Mouse (Mus musculus): ENCODE measurements around the gene Prr5. TPM values are rescaled to one million over a fixed set of nuclear protein-coding genes. Genes with fewer than 3 reads are reported as not detected.

The Prr5 gene
- 7.7 and 10.4 TPM in 2 replicates for total RNA-seq (2017)

- no peak for ATAC-seq (replicated peaks in 1 of 2; ENCODE audit: insufficient read depth in 1 of 2, low FRiP score in 2 of 2, low TSS enrichment in 1 of 2, low read depth in 1 of 2, poor library complexity in 2 of 2, severe bottlenecking in 2 of 2)
Measured at GRCm38 (mm10) chr15:84668938-84669747, at the start of gene Prr5. Gene Prr5, plus strand, starts transcription at chr15:84669620.

GRCm38 (mm10) chr15:84620028-84620427 is 49.4 kb upstream of the Prr5 start:
- no peak for ATAC-seq (replicated peaks in 1 of 2; ENCODE audit: insufficient read depth in 1 of 2, low FRiP score in 2 of 2, low TSS enrichment in 1 of 2, low read depth in 1 of 2, poor library complexity in 2 of 2, severe bottlenecking in 2 of 2)

GRCm38 (mm10) chr15:84621722-84622428 is 47.5 kb upstream of the Prr5 start:
- no peak for ATAC-seq (replicated peaks in 1 of 2; ENCODE audit: insufficient read depth in 1 of 2, low FRiP score in 2 of 2, low TSS enrichment in 1 of 2, low read depth in 1 of 2, poor library complexity in 2 of 2, severe bottlenecking in 2 of 2)

GRCm38 (mm10) chr15:84624870-84625269 is 44.5 kb upstream of the Prr5 start:
- no peak for ATAC-seq (replicated peaks in 1 of 2; ENCODE audit: insufficient read depth in 1 of 2, low FRiP score in 2 of 2, low TSS enrichment in 1 of 2, low read depth in 1 of 2, poor library complexity in 2 of 2, severe bottlenecking in 2 of 2)

GRCm38 (mm10) chr15:84625712-84626414 is 43.6 kb upstream of the Prr5 start:
- ATAC-seq (replicated peaks in 1 of 2; ENCODE audit: insufficient read depth in 1 of 2, low FRiP score in 2 of 2, low TSS enrichment in 1 of 2, low read depth in 1 of 2, poor library complexity in 2 of 2, severe bottlenecking in 2 of 2) = peak; percentile 69 to 78

- no peak for ATAC-seq (replicated peaks in 1 of 2; ENCODE audit: insufficient read depth in 1 of 2, low FRiP score in 2 of 2, low TSS enrichment in 1 of 2, low read depth in 1 of 2, poor library complexity in 2 of 2, severe bottlenecking in 2 of 2)
Measured at GRCm38 (mm10) chr15:84627308-84627707, 42.1 kb upstream of the Prr5 start.

GRCm38 (mm10) chr15:84629680-84630079 is 39.7 kb upstream of the Prr5 start:
- ATAC-seq (replicated peaks in 1 of 2; ENCODE audit: insufficient read depth in 1 of 2, low FRiP score in 2 of 2, low TSS enrichment in 1 of 2, low read depth in 1 of 2, poor library complexity in 2 of 2, severe bottlenecking in 2 of 2) = no peak

GRCm38 (mm10) chr15:84631560-84631959 is 37.9 kb upstream of the Prr5 start:
- peak; percentile 68 to 80 for ATAC-seq (replicated peaks in 1 of 2; ENCODE audit: insufficient read depth in 1 of 2, low FRiP score in 2 of 2, low TSS enrichment in 1 of 2, low read depth in 1 of 2, poor library complexity in 2 of 2, severe bottlenecking in 2 of 2)

GRCm38 (mm10) chr15:84634361-84634760 is 35.1 kb upstream of the Prr5 start:
- ATAC-seq (replicated peaks in 1 of 2; ENCODE audit: insufficient read depth in 1 of 2, low FRiP score in 2 of 2, low TSS enrichment in 1 of 2, low read depth in 1 of 2, poor library complexity in 2 of 2, severe bottlenecking in 2 of 2) = no peak

GRCm38 (mm10) chr15:84638405-84638804 is 31.0 kb upstream of the Prr5 start:
- peak; percentile 66 to 67; a peak in 3 of 4 replicates for ATAC-seq (replicated peaks in 1 of 2; ENCODE audit: insufficient read depth in 1 of 2, low FRiP score in 2 of 2, low TSS enrichment in 1 of 2, low read depth in 1 of 2, poor library complexity in 2 of 2, severe bottlenecking in 2 of 2)

GRCm38 (mm10) chr15:84639072-84639450 is 30.4 kb upstream of the Prr5 start:
- no peak; a peak in 1 of 4 replicates for ATAC-seq (replicated peaks in 1 of 2; ENCODE audit: insufficient read depth in 1 of 2, low FRiP score in 2 of 2, low TSS enrichment in 1 of 2, low read depth in 1 of 2, poor library complexity in 2 of 2, severe bottlenecking in 2 of 2)

- ATAC-seq (replicated peaks in 1 of 2; ENCODE audit: insufficient read depth in 1 of 2, low FRiP score in 2 of 2, low TSS enrichment in 1 of 2, low read depth in 1 of 2, poor library complexity in 2 of 2, severe bottlenecking in 2 of 2) = no peak
Measured at GRCm38 (mm10) chr15:84639451-84640136, 29.8 kb upstream of the Prr5 start.

- no peak for ATAC-seq (replicated peaks in 1 of 2; ENCODE audit: insufficient read depth in 1 of 2, low FRiP score in 2 of 2, low TSS enrichment in 1 of 2, low read depth in 1 of 2, poor library complexity in 2 of 2, severe bottlenecking in 2 of 2)
Measured at GRCm38 (mm10) chr15:84640722-84641121, 28.7 kb upstream of the Prr5 start.

- ATAC-seq (replicated peaks in 1 of 2; ENCODE audit: insufficient read depth in 1 of 2, low FRiP score in 2 of 2, low TSS enrichment in 1 of 2, low read depth in 1 of 2, poor library complexity in 2 of 2, severe bottlenecking in 2 of 2) = no peak
Measured at GRCm38 (mm10) chr15:84641127-84641526, 28.3 kb upstream of the Prr5 start.

GRCm38 (mm10) chr15:84641948-84642347 is 27.5 kb upstream of the Prr5 start:
- ATAC-seq (replicated peaks in 1 of 2; ENCODE audit: insufficient read depth in 1 of 2, low FRiP score in 2 of 2, low TSS enrichment in 1 of 2, low read depth in 1 of 2, poor library complexity in 2 of 2, severe bottlenecking in 2 of 2) = no peak

GRCm38 (mm10) chr15:84643178-84643577 is 26.2 kb upstream of the Prr5 start:
- ATAC-seq (replicated peaks in 1 of 2; ENCODE audit: insufficient read depth in 1 of 2, low FRiP score in 2 of 2, low TSS enrichment in 1 of 2, low read depth in 1 of 2, poor library complexity in 2 of 2, severe bottlenecking in 2 of 2) = no peak

GRCm38 (mm10) chr15:84651481-84651880 is 17.9 kb upstream of the Prr5 start:
- no peak for ATAC-seq (replicated peaks in 1 of 2; ENCODE audit: insufficient read depth in 1 of 2, low FRiP score in 2 of 2, low TSS enrichment in 1 of 2, low read depth in 1 of 2, poor library complexity in 2 of 2, severe bottlenecking in 2 of 2)

Measured in hematopoietic stem cell, adult 5-6 weeks (primary cell).